Mouse (Mus musculus) T-helper 2 cell (primary cell): Measurements from ENCODE around the gene Mrps17.

ENCODE experiments used
- in situ Hi-C: fragments of 300-600 bp; cut with MboI, MseI; formaldehyde crosslinking; loops from one replicate; pipeline ENCODE4 v1.15.1; 2025; ENCODE audit warnings: high pct_unique_total_duplicates

Gene Mrps17

GRCm38 (mm10) chr5:129740976-129741375, 25.7 kb downstream of the Mrps17 start:
- in situ Hi-C loops = loop anchor here (5.0 to 25.0 kb wide), 2 partner anchors 129 to 471 kb away; partner anchors contain the start of gene Tmem248

DNA sequence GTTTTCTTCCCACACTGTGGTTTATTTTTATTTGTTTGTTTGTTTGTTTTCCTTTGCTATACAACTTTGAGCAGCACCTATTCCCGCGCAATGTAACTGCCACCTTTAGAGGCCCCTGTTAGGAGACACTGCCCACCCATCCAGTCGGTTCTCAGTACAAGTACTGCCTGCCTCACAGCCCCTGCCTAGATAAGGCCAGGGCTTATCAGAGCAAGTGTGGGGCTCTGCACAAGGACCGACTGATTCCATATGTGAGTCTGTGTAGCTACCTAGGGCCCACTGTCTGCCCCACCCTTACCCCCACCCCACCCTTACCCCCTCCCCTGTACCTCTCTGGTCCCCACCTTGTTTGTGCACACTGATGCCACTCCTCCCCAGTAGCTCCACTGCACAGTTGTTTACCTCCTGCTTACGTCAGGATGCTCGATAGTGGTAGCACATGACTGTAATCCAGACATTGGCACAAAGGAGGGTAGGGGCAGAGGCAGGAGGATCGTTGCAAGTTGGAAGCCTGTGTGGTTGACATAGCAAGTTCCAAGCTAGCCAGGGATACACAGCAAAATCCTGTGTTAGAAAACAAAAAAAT, 27.7 kb downstream of the Mrps17 start:
- in situ Hi-C loops = loop anchor here (5.0 to 25.0 kb wide), 2 partner anchors 131 to 469 kb away; partner anchors contain the start of gene Tmem248

GRCm38 (mm10) chr5:129744050-129744449, 28.8 kb downstream of the Mrps17 start:
- in situ Hi-C loops = loop anchor here (5.0 to 25.0 kb wide), 2 partner anchors 132 to 468 kb away; partner anchors contain the start of gene Tmem248

- in situ Hi-C loops = no loop called here
These were observed 41.6 kb downstream of the Mrps17 start for GRCm38 (mm10) chr5:129756886-129757285.

GRCm38 (mm10) chr5:129759929-129760480, 44.7 kb downstream of the Mrps17 start:
- in situ Hi-C loops = no loop called here

- in situ Hi-C loops = no loop called here
These were observed 46.7 kb downstream of the Mrps17 start for GRCm38 (mm10) chr5:129761865-129762540.

DNA sequence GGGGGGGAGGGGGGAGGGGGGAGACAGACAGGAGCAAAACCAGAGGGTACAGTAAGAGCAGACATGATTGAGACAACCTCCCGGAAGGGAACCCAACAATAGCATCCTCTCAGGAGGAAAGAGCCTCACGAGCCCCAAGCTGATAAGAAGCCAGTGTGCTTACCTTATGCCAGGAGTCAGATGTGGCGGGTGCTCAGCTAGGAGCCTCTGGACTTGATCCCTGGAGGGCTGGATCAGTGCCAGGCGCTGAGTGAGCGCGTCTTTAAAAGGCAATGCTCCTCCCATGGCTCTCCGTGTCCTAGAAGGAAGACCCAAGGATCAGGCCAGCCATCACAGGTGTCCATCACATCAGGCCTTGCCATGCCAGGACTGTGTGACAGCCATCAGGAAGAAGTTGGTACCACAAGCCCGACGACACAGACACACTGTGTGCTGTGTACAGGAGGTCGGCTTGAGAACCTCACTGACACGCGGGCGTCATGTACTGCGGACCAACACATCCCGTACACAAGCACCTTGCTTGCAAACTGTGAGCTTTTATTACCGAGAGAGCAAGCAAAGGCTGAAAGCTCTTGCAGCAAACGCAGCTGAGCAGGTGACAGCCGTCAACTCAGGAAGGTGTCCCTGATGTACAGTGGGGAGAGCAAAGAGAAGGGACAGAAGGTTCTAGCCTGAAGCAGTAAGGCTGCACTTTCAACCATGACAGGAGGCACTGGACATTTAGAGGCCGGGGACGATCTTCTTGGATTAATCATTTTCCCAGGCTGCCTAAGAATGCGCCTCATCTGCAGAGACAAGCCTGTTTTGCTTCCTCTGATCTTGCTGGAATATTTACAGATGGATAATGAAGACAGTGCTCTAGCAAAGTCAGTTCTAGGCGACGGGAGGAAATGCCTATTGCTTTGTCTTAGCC, 55.4 kb downstream of the Mrps17 start:
- in situ Hi-C loops = no loop called here
